Mouse (Mus musculus): Measurements from ENCODE around the gene Klre1.

Gene Klre1

DNA sequence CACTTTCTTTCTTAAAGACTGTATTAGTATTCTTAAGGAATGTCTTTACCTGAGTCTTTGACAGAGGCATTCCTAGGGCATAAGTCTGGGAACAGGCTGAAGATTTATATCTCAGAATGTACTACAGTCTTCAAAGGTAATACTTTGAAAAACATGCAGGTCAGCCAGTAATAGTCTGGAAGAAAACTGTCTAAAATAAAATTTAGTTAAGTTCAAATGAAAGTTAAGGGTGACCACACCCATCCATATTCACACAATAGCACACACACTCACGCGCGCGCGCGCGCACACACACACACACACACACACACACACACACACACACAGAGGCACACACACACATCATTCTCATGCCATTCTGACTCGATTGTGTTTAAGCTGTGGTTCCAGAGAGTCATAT, at the start of gene Klre1:
TSS of gene Klre1 (plus strand) at position 301 of the 400 bp plus-strand sequence.
- DNase-seq (ENCODE audit: low read depth, low spot score), result no peak
- H3K27me3 ChIP-seq (ENCODE audit: control insufficient read depth, insufficient read depth, low read length, poor library complexity, severe bottlenecking), result no peaks in the 10 kb centered on the region
- no peaks in the 10 kb centered on the region for H3K36me3 ChIP-seq (ENCODE audit: control insufficient read depth, insufficient read depth, low read length, poor library complexity, severe bottlenecking)

DNA sequence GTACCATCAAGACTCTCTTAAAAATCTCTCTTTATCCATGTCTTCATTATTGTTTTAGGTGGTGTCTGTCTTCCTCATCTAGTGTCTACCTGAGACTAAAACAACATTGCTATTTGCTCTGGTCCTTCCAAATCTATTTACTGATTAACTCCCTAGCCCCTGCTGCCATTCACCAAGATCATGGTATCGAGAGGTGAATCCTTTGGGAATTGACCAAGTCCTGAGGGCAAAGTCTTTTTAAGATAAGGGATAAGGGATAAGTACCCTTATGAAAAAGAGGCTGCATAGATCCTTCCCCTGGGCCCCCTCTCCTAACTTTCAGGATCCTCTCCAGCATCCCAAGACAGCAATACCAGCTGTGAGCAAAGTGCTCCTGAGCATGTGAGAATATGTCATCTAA, 48.1 kb upstream of the Klre1 start:
- no peak for DNase-seq (ENCODE audit: low read depth, low spot score)
- no peaks in the 10 kb centered on the region for H3K36me3 ChIP-seq (ENCODE audit: control insufficient read depth, insufficient read depth, low read length, poor library complexity, severe bottlenecking)
- H3K27me3 ChIP-seq (ENCODE audit: control insufficient read depth, insufficient read depth, low read length, poor library complexity, severe bottlenecking), result no peaks in the 10 kb centered on the region

DNA sequence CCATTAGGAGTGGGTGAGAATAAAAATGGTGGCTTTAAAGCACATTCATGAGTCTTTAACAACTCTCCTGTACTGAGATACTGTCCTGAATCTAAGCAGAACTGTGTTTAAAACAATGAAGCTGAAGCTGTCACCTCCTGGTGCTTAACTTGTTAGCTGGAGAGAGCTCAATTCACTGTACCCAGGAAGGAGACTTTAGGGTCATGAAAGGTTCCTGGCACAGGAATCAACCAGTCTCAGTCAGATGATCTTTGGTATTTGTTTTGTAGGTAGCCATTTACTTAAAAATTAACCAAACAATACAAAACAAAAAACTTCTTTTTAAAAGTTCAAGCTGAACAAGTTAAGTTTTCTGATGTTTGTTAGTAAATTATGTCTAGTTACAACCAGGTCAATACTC, 47.4 kb upstream of the Klre1 start:
- no peaks in the 10 kb centered on the region for H3K36me3 ChIP-seq (ENCODE audit: control insufficient read depth, insufficient read depth, low read length, poor library complexity, severe bottlenecking)
- H3K27me3 ChIP-seq (ENCODE audit: control insufficient read depth, insufficient read depth, low read length, poor library complexity, severe bottlenecking), result no peaks in the 10 kb centered on the region
- DNase-seq (ENCODE audit: low read depth, low spot score), result no peak

DNA sequence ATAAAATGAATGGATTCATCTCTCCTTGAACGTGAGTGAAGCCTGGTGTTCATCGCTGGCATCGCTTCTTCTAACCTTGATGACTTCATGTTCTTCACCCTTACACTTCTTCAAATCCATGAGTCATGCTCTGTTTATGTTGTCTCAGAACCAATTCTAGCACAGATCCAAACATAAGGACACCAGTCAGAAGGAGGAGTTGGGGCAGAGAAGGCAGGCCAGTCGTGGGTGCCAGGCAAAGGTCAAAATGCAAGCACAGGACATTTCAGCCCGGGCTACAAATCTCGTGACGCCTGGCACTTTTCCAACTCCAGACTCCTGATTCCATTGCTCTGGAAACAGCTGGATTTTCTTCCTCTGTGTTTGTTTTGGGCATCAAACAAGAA, 45.2 kb upstream of the Klre1 start:
- DNase-seq (ENCODE audit: low read depth, low spot score), result peak; percentile 23
- Histone ChIP-seq H3K27me3 (ENCODE audit: control insufficient read depth, insufficient read depth, low read length, poor library complexity, severe bottlenecking) (no peaks in the 10 kb centered on the region), H3K36me3 (ENCODE audit: control insufficient read depth, insufficient read depth, low read length, poor library complexity, severe bottlenecking) (no peaks in the 10 kb centered on the region)

DNA sequence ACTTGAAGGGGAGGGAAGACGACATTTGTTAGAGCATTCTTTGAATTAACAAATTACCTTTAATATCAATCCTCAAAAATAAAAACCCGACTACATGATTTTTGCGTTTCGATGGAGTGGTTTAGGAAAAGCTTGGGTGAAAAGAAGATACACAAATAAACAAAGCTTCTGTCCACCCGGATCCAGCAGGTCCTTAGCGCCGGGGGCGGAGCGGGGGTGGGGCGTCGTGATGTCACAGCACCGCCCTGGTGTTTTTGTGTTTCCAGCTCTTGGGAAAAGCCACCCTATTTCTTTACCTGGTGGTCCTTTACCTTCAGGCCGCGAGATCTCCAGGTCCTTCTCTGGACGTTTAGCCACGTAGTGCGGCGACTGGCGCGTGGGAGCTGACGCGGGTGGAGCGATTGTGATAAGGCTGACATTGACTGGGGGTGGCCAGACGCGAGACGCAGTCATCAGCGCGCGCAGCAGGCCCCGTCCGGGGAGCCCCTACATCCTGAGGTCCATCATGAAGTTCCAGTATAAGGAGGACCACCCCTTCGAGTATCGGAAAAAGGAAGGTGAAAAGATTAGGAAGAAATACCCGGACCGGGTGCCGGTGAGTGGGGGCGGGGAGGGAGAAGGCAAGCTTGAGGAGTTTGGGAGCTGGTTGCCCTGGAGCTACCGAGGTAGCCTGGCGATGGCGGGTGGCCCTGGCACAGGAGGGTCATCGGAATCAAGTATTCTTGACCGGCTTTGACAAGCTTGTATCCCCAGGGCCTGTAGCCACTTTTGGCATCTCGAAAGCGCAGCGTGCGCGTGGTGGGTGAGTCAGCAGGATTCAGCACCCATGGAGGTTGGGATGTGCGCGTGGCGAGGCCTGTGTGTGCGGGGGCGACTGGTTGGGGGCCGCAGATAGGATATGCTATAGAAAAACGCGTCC, 44.5 kb upstream of the Klre1 start, which contains the start of gene Gabarapl1:
TSS of gene Gabarapl1 (plus strand) at position 219 of the 919 bp plus-strand sequence.
- H3K27me3 ChIP-seq (ENCODE audit: control insufficient read depth, insufficient read depth, low read length, poor library complexity, severe bottlenecking), result no peaks in the 10 kb centered on the region
- H3K36me3 ChIP-seq (ENCODE audit: control insufficient read depth, insufficient read depth, low read length, poor library complexity, severe bottlenecking), result no peaks in the 10 kb centered on the region
- peak; percentile 62 for DNase-seq (ENCODE audit: low read depth, low spot score)

DNA sequence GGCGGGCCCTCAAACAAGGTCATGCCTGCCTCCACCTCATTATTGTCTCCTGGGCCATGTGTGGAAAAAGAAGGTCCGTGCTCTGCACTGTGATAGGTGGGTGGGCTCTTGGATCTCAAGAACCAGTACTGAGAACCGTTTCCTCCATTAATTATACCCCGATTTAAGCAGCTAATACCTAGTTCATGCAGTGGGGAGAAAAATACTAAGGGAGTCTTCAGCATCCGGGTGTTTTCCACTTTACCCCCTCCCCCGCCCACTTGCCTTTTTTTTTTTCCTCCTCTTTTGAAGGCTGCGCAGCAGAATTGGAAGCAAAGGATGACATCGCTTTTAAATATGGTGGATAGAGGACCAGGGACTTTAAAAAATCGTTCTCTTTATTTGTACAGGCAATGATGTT, 43.6 kb upstream of the Klre1 start:
- Histone ChIP-seq H3K36me3 (ENCODE audit: control insufficient read depth, insufficient read depth, low read length, poor library complexity, severe bottlenecking) (no peaks in the 10 kb centered on the region), H3K27me3 (ENCODE audit: control insufficient read depth, insufficient read depth, low read length, poor library complexity, severe bottlenecking) (no peaks in the 10 kb centered on the region)
- no peak for DNase-seq (ENCODE audit: low read depth, low spot score)

DNA sequence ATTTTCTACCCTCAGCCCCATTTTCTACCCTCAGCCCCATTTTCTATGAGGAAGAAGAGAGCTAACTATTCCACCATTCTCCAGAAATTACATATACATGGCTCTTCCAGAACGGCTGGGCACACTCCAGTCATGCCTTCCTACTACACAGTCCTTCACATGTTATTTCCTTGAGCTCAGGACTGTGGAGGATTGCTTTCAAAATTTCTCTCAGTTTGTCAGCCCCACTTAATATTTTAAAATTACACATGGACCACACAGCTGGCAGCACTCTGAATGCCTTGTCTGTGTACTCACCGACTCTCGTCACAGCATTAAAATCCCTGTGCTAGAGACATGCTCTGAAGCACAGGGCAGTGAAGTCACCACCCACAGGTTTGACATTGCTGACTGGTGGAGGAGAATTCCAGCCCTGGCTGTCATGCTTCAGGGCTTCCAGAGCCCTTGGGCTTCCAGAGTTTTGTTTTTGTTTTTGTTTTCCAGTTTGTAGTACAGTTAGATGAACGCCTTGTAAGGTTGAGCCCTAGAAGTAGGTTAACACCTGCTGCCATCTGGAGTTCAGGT, 43.0 kb upstream of the Klre1 start:
- H3K36me3 ChIP-seq (ENCODE audit: control insufficient read depth, insufficient read depth, low read length, poor library complexity, severe bottlenecking), result no peaks in the 10 kb centered on the region
- DNase-seq (ENCODE audit: low read depth, low spot score), result no peak
- no peaks in the 10 kb centered on the region for H3K27me3 ChIP-seq (ENCODE audit: control insufficient read depth, insufficient read depth, low read length, poor library complexity, severe bottlenecking)

DNA sequence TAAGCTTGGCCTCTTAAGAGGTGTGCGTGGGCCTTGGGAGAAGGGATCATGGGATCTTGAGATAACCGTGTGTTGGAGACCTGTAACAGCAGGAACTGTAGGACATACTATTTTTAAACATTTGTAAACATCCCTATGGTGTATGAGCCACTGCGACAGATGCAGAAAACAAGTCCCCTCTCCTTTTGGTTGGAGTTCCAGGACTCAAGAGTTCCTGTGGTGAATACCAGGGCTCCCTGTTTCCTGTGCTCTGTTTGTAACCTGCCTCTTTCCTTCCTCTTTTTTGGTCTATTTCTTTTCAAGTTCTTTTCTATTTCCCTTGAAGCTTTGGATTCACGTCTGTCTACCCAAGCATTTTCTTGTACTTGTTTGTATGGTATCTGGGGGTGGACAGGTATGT, 42.0 kb upstream of the Klre1 start:
- no peak for DNase-seq (ENCODE audit: low read depth, low spot score)
- no peaks in the 10 kb centered on the region for H3K27me3 ChIP-seq (ENCODE audit: control insufficient read depth, insufficient read depth, low read length, poor library complexity, severe bottlenecking)
- no peaks in the 10 kb centered on the region for H3K36me3 ChIP-seq (ENCODE audit: control insufficient read depth, insufficient read depth, low read length, poor library complexity, severe bottlenecking)

DNA sequence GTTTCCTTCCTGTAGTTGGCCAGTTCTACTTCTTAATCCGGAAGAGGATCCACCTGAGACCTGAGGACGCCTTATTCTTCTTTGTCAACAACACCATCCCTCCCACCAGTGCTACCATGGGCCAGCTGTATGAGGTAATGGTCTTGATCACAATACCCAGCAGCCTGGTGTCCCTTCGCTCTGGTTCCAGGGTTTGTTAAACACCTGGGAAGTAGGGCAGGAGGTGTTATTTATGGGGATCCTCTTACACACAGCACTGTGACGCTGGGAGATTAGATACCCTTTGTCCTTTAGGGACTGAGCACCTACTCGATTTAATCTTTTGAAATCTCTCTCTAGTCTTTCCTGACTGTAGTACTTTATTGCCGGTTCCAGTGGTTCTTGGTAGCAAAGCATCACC, 39.1 kb upstream of the Klre1 start:
- no peak for DNase-seq (ENCODE audit: low read depth, low spot score)
- no peaks in the 10 kb centered on the region for H3K27me3 ChIP-seq (ENCODE audit: control insufficient read depth, insufficient read depth, low read length, poor library complexity, severe bottlenecking)
- H3K36me3 ChIP-seq (ENCODE audit: control insufficient read depth, insufficient read depth, low read length, poor library complexity, severe bottlenecking), result no peaks in the 10 kb centered on the region

DNA sequence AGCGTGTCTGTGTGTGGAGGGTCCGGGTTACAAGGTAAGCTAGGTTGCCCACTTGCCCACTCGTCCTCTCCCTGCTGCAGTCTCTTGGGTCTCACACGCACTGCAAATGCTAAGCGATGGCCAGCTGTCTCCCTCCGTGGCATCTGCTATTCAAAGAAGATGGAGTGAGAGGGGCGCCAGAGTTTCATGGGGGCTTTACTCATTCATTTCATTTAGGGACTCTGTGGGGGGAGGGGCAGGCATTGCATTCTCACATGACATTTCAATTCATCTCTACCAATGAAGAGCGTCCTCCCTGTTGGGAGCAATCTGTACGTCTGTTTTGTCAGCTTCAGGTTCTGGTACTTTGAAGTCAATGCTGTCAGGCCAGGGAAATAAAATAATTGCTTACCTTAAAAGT, 35.8 kb upstream of the Klre1 start:
- Histone ChIP-seq H3K27me3 (ENCODE audit: control insufficient read depth, insufficient read depth, low read length, poor library complexity, severe bottlenecking) (no peaks in the 10 kb centered on the region), H3K36me3 (ENCODE audit: control insufficient read depth, insufficient read depth, low read length, poor library complexity, severe bottlenecking) (no peaks in the 10 kb centered on the region)
- DNase-seq (ENCODE audit: low read depth, low spot score), result no peak

DNA sequence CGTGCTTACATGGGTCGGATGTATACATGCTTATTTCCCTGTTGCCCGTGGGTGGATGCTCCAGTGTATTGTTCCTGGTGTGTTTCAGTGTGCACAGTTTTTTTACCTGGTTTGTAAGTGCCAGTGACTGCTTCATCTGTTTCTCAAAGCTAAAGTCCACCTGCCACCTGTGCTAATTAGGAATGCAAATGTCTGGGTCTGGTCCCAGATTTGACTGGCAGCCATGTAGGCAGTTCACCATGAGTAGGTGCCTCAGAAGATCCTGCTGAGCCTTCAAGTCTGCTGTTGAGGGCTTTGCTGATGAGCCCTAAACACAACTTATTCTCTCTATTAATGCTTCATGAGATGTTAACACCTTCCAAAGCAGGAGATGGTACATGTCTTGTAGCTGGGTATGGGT, 35.2 kb upstream of the Klre1 start:
- no peaks in the 10 kb centered on the region for H3K36me3 ChIP-seq (ENCODE audit: control insufficient read depth, insufficient read depth, low read length, poor library complexity, severe bottlenecking)
- no peak for DNase-seq (ENCODE audit: low read depth, low spot score)
- H3K27me3 ChIP-seq (ENCODE audit: control insufficient read depth, insufficient read depth, low read length, poor library complexity, severe bottlenecking), result no peaks in the 10 kb centered on the region

DNA sequence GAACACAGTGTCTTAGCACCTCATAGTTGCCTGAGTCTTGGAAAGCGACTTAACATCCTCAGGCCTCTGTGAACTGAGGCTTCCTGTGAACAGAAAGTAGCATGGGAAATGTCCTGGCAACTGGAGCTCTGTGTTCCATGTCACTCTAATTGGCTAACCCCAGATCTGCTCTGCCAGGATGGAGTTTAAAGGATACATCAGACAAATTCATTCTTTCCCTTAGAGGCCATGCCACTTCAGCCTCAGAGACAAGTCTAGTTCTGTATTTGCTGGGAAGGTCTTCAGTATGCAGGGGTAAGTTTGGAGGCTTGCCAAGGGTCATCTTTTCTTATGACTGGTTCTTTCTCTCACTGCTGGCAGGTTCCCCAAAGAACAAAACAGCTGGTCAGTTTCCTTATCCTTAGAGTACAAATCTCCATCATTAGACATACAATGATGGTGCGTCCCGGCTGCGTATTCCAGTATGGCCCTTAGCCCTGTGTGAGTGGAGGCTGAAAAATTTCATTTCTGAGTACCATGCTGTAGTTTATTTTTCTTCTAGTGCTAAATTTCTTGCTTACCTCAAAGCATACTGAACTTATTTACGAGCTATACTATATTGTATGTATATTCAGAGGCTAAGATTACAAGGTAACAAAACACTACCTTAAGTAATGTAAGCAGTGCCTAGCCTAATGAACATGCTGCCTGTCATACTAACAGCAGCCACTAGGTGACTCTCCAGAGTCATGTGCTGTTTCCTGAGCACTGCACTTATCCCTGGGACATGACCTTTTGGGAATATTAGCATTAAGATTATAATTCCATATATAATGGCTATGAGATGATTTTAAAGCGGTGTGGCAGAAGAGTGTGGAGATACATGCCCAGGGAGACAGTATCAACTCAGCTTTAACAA, 33.7 kb upstream of the Klre1 start:
- peak; percentile 68 for DNase-seq (ENCODE audit: low read depth, low spot score)

DNA sequence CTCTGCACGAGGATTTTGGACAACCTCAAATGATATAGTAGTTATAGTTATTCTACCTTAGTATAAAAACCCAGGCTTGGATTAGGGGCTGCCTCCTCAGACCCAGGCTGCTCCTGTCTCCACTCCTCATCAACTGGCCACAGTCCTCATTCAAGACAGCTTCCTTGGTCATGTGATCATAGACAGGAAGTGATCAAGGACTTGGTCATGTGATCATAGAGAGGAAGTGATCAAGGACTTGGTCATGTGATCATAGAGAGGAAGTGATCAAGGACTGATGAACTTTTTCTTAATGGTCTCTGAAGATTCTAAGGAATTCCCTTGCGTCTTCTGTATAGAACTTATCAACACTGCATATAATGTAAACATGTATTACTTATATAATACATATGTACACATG, 30.4 kb upstream of the Klre1 start:
- peak; percentile 39 for DNase-seq (ENCODE audit: low read depth, low spot score)
- no peaks in the 10 kb centered on the region for H3K36me3 ChIP-seq (ENCODE audit: control insufficient read depth, insufficient read depth, low read length, poor library complexity, severe bottlenecking)
- H3K27me3 ChIP-seq (ENCODE audit: control insufficient read depth, insufficient read depth, low read length, poor library complexity, severe bottlenecking), result no peaks in the 10 kb centered on the region

More for the DNA sequence above, 33.7 kb upstream of the Klre1 start:
- Histone ChIP-seq H3K27me3 (ENCODE audit: control insufficient read depth, insufficient read depth, low read length, poor library complexity, severe bottlenecking) (no peaks in the 10 kb centered on the region), H3K36me3 (ENCODE audit: control insufficient read depth, insufficient read depth, low read length, poor library complexity, severe bottlenecking) (no peaks in the 10 kb centered on the region)

DNA sequence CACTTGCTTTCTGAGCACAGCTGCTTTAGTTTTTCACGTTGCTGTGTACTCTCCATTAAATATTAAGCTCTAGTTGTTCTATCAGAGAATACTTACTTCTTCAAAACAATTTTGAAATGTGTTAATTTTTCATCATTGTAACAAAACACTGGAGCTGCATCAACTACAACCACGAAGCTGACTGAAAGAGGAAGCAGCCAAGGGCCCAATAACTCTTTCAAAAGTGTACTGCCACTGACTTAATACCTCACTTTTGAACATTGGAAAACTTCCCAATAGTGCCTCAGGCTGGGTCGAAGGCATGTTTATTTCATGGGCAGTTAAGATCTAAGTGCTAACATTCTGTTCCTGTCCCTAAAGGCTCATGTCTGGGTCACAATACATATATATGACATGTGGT, 29.7 kb upstream of the Klre1 start:
- DNase-seq (ENCODE audit: low read depth, low spot score), result peak; percentile 24
- Histone ChIP-seq H3K36me3 (ENCODE audit: control insufficient read depth, insufficient read depth, low read length, poor library complexity, severe bottlenecking) (no peaks in the 10 kb centered on the region), H3K27me3 (ENCODE audit: control insufficient read depth, insufficient read depth, low read length, poor library complexity, severe bottlenecking) (no peaks in the 10 kb centered on the region)

All from splenic B cell, adult 2 months (primary cell).